Mouse (Mus musculus): ENCODE measurements at regions not wholly inside any gene's neighbourhood (a gene's known extent, or its start where the extent isn't known, plus 50 kb on each side); places are given as distances from the start of the nearest gene placed in this dataset.

GRCm38 (mm10) chr16:78104246-78104645 is 197.0 kb upstream of the Cxadr start:
- Histone ChIP-seq H3K4me1 (ENCODE audit: control insufficient read depth, insufficient read depth, low read length) (no peaks in the 10 kb centered on the region), H3K27me3 (ENCODE audit: control insufficient read depth, insufficient read depth, low read length) (no peaks in the 10 kb centered on the region), H3K79me2 (ENCODE audit: control insufficient read depth, insufficient read depth, low read length) (no peaks in the 10 kb centered on the region), H3K9ac (ENCODE audit: low read depth, low read length) (no peak overlapping the region), H3K36me3 (ENCODE audit: control insufficient read depth, insufficient read depth, low read length) (no peaks in the 10 kb centered on the region), H3K27ac (replicated peaks; ENCODE audit: insufficient read depth, low read depth, low read length) (no peak overlapping the region), H3K4me3 (ENCODE audit: insufficient read depth, low read depth, low read length) (no peak overlapping the region)
- TF ChIP-seq POLR2A (IDR thresholded peaks at IDR 0.05; ENCODE audit: extremely low read depth, insufficient read depth, low read length) (no peak), CTCF (IDR thresholded peaks at IDR 0.05; ENCODE audit: low read depth, low read length) (no peak)
- DNase-seq (ENCODE audit: extremely low read depth, low read depth, low spot score): no peak

GRCm38 (mm10) chr16:78101415-78102326 is 199.6 kb upstream of the Cxadr start:
- H3K79me2 ChIP-seq (ENCODE audit: control insufficient read depth, insufficient read depth, low read length): no peaks in the 10 kb centered on the region
- no peak overlapping the region for H3K9ac ChIP-seq (ENCODE audit: low read depth, low read length)
- WGBS: 71% methylated on average over 14 of the region's 14 CpGs
- no peaks in the 10 kb centered on the region for H3K4me1 ChIP-seq (ENCODE audit: control insufficient read depth, insufficient read depth, low read length)
- TF ChIP-seq POLR2A (IDR thresholded peaks at IDR 0.05; ENCODE audit: extremely low read depth, insufficient read depth, low read length): no peak
- TF ChIP-seq CTCF (IDR thresholded peaks at IDR 0.05; ENCODE audit: low read depth, low read length): no peak
- H3K27ac ChIP-seq (replicated peaks; ENCODE audit: insufficient read depth, low read depth, low read length): no peak overlapping the region
- no peaks in the 10 kb centered on the region for H3K36me3 ChIP-seq (ENCODE audit: control insufficient read depth, insufficient read depth, low read length)
- H3K27me3 ChIP-seq (ENCODE audit: control insufficient read depth, insufficient read depth, low read length): no peaks in the 10 kb centered on the region
- no peak for DNase-seq (ENCODE audit: extremely low read depth, low read depth, low spot score)
- no peak overlapping the region for H3K4me3 ChIP-seq (ENCODE audit: insufficient read depth, low read depth, low read length)

GRCm38 (mm10) chr16:78099842-78100241 is 201.4 kb upstream of the Cxadr start:
- no peak for DNase-seq (ENCODE audit: extremely low read depth, low read depth, low spot score)
- no peak overlapping the region for H3K4me3 ChIP-seq (ENCODE audit: insufficient read depth, low read depth, low read length)
- H3K36me3 ChIP-seq (ENCODE audit: control insufficient read depth, insufficient read depth, low read length): no peaks in the 10 kb centered on the region
- no peaks in the 10 kb centered on the region for H3K79me2 ChIP-seq (ENCODE audit: control insufficient read depth, insufficient read depth, low read length)
- H3K4me1 ChIP-seq (ENCODE audit: control insufficient read depth, insufficient read depth, low read length): no peaks in the 10 kb centered on the region
- H3K27ac ChIP-seq (replicated peaks; ENCODE audit: insufficient read depth, low read depth, low read length): no peak overlapping the region
- no peak overlapping the region for H3K9ac ChIP-seq (ENCODE audit: low read depth, low read length)
- no peaks in the 10 kb centered on the region for H3K27me3 ChIP-seq (ENCODE audit: control insufficient read depth, insufficient read depth, low read length)
- TF ChIP-seq CTCF (IDR thresholded peaks at IDR 0.05; ENCODE audit: low read depth, low read length) (no peak), POLR2A (IDR thresholded peaks at IDR 0.05; ENCODE audit: extremely low read depth, insufficient read depth, low read length) (no peak)
- 86% methylated on average over 2 of the region's 2 CpGs for WGBS

- Histone ChIP-seq H3K4me3 (ENCODE audit: insufficient read depth, low read depth, low read length) (no peak overlapping the region), H3K36me3 (ENCODE audit: control insufficient read depth, insufficient read depth, low read length) (no peaks in the 10 kb centered on the region), H3K27ac (replicated peaks; ENCODE audit: insufficient read depth, low read depth, low read length) (no peak overlapping the region), H3K27me3 (ENCODE audit: control insufficient read depth, insufficient read depth, low read length) (no peaks in the 10 kb centered on the region), H3K79me2 (ENCODE audit: control insufficient read depth, insufficient read depth, low read length) (no peaks in the 10 kb centered on the region), H3K9ac (ENCODE audit: low read depth, low read length) (no peak overlapping the region), H3K4me1 (ENCODE audit: control insufficient read depth, insufficient read depth, low read length) (no peaks in the 10 kb centered on the region)
- DNase-seq (ENCODE audit: extremely low read depth, low read depth, low spot score): no peak
- no peak for TF ChIP-seq POLR2A (IDR thresholded peaks at IDR 0.05; ENCODE audit: extremely low read depth, insufficient read depth, low read length)
- WGBS: 72% methylated on average over 6 of the region's 6 CpGs
Measured at GRCm38 (mm10) chr16:78099114-78099513, 202.2 kb upstream of the Cxadr start.

- WGBS: 74% methylated on average over 6 of the region's 6 CpGs
Measured at GRCm38 (mm10) chr16:78098555-78098954, 202.7 kb upstream of the Cxadr start.

GRCm38 (mm10) chr16:78096571-78096970 is 204.7 kb upstream of the Cxadr start:
- TF ChIP-seq POLR2A (IDR thresholded peaks at IDR 0.05; ENCODE audit: extremely low read depth, insufficient read depth, low read length) (no peak), CTCF (IDR thresholded peaks at IDR 0.05; ENCODE audit: low read depth, low read length) (no peak)
- Histone ChIP-seq H3K4me3 (ENCODE audit: insufficient read depth, low read depth, low read length) (no peak overlapping the region), H3K36me3 (ENCODE audit: control insufficient read depth, insufficient read depth, low read length) (no peaks in the 10 kb centered on the region), H3K4me1 (ENCODE audit: control insufficient read depth, insufficient read depth, low read length) (no peaks in the 10 kb centered on the region), H3K27me3 (ENCODE audit: control insufficient read depth, insufficient read depth, low read length) (no peaks in the 10 kb centered on the region), H3K9ac (ENCODE audit: low read depth, low read length) (no peak overlapping the region), H3K79me2 (ENCODE audit: control insufficient read depth, insufficient read depth, low read length) (no peaks in the 10 kb centered on the region), H3K27ac (replicated peaks; ENCODE audit: insufficient read depth, low read depth, low read length) (no peak overlapping the region)
- peak; percentile 1 for DNase-seq (ENCODE audit: extremely low read depth, low read depth, low spot score)
- 47% methylated on average over 1 of the region's 1 CpGs for WGBS

More at GRCm38 (mm10) chr16:78098555-78098954, 202.7 kb upstream of the Cxadr start:
- Histone ChIP-seq H3K4me3 (ENCODE audit: insufficient read depth, low read depth, low read length) (no peak overlapping the region), H3K27me3 (ENCODE audit: control insufficient read depth, insufficient read depth, low read length) (no peaks in the 10 kb centered on the region), H3K9ac (ENCODE audit: low read depth, low read length) (no peak overlapping the region), H3K27ac (replicated peaks; ENCODE audit: insufficient read depth, low read depth, low read length) (no peak overlapping the region), H3K36me3 (ENCODE audit: control insufficient read depth, insufficient read depth, low read length) (no peaks in the 10 kb centered on the region), H3K79me2 (ENCODE audit: control insufficient read depth, insufficient read depth, low read length) (no peaks in the 10 kb centered on the region), H3K4me1 (ENCODE audit: control insufficient read depth, insufficient read depth, low read length) (no peaks in the 10 kb centered on the region)
- TF ChIP-seq CTCF (IDR thresholded peaks at IDR 0.05; ENCODE audit: low read depth, low read length) (no peak), POLR2A (IDR thresholded peaks at IDR 0.05; ENCODE audit: extremely low read depth, insufficient read depth, low read length) (no peak)
- DNase-seq (ENCODE audit: extremely low read depth, low read depth, low spot score): no peak
